Mouse (Mus musculus): ENCODE measurements at regions not wholly inside any gene's neighbourhood (a gene's known extent, or its start where the extent isn't known, plus 50 kb on each side); places are given as distances from the start of the nearest gene placed in this dataset.

DNA sequence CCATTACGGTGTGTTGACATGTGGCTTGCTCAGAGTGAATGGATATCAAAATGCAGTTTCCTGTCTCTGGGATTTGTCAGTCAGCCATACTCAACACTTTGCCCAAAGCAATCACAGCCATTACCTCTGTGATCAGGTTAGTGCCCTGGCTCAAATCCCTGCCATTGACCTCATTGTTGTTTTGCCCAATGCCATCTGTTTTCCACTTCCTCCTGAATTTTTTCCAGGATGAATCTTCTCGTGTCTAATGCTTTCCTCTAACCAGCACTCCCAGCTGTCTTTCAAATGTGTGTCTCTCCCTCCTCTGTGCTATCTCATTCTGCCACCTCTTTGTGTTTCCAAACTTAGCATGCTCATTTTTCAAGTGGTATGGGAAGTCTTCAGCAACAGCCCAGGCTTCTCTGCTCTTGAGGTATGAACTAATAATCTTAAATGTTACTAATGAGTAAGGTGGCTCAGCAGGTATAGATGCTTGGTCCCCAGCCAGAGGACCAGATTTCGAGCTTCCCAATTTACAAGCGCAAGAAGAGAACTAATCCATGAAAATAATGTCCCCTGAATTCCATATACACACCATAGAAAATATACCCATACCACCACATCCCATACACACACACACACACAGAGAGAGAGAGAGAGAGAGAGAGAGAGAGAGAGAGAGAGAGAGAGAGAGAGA lies 397.2 kb upstream of the Clnk start:
- Histone ChIP-seq H3K36me3 (ENCODE audit: control insufficient read depth in 1 of 2, insufficient read depth in 2 of 2, low read length in 2 of 2) (no peaks in the 10 kb centered on the region), H3K9me3 (replicated peaks; ENCODE audit: insufficient read depth, low read length) (no peaks in the 10 kb centered on the region), H3K27ac (ENCODE audit: control insufficient read depth, low read depth, low read length) (no peak overlapping the region), H3K79me2 (ENCODE audit: control insufficient read depth, insufficient read depth, low read length, poor library complexity) (no peaks in the 10 kb centered on the region), H3K4me3 (ENCODE audit: control insufficient read depth in 1 of 2, insufficient read depth in 1 of 2, low read depth in 2 of 2, low read length in 2 of 2) (no peak overlapping the region), H3K4me1 (ENCODE audit: control insufficient read depth in 1 of 2, insufficient read depth in 2 of 2, low read length in 2 of 2) (no peaks in the 10 kb centered on the region), H3K9ac (ENCODE audit: control insufficient read depth, low read depth, low read length, poor library complexity, severe bottlenecking) (no peak overlapping the region), H3K27me3 (ENCODE audit: control insufficient read depth in 1 of 2, insufficient read depth in 2 of 2, low read length in 2 of 2) (no peaks in the 10 kb centered on the region)
- DNase-seq (ENCODE audit: low read depth, low spot score) = no peak
- no peak for TF ChIP-seq GABPA (IDR thresholded peaks at IDR 0.05; ENCODE audit: low read depth, low read length)
- no peak for TF ChIP-seq ELF1 (IDR thresholded peaks at IDR 0.05; ENCODE audit: low read depth, low read length)
- no peak for TF ChIP-seq NRF1 (IDR thresholded peaks at IDR 0.05; ENCODE audit: insufficient read depth, low read depth, low read length, poor library complexity, severe bottlenecking)
- TF ChIP-seq MYC (IDR thresholded peaks at IDR 0.05; ENCODE audit: low read depth, low read length) = no peak

- Histone ChIP-seq H3K4me3 (ENCODE audit: control insufficient read depth in 1 of 2, insufficient read depth in 1 of 2, low read depth in 2 of 2, low read length in 2 of 2) (no peak overlapping the region), H3K27ac (ENCODE audit: control insufficient read depth, low read depth, low read length) (no peak overlapping the region), H3K4me1 (ENCODE audit: control insufficient read depth in 1 of 2, insufficient read depth in 2 of 2, low read length in 2 of 2) (no peaks in the 10 kb centered on the region), H3K79me2 (ENCODE audit: control insufficient read depth, insufficient read depth, low read length, poor library complexity) (no peaks in the 10 kb centered on the region), H3K9ac (ENCODE audit: control insufficient read depth, low read depth, low read length, poor library complexity, severe bottlenecking) (no peak overlapping the region), H3K36me3 (ENCODE audit: control insufficient read depth in 1 of 2, insufficient read depth in 2 of 2, low read length in 2 of 2) (no peaks in the 10 kb centered on the region), H3K9me3 (replicated peaks; ENCODE audit: insufficient read depth, low read length) (no peaks in the 10 kb centered on the region), H3K27me3 (ENCODE audit: control insufficient read depth in 1 of 2, insufficient read depth in 2 of 2, low read length in 2 of 2) (no peaks in the 10 kb centered on the region)
- DNase-seq (ENCODE audit: low read depth, low spot score) = no peak
- TF ChIP-seq USF1 (IDR thresholded peaks at IDR 0.05; ENCODE audit: low read depth, low read length) = no peak
- no peak for TF ChIP-seq MEF2A (IDR thresholded peaks at IDR 0.05; ENCODE audit: extremely low read depth, insufficient replicate concordance, low read depth, low read length, poor library complexity, severe bottlenecking)
- no peak for TF ChIP-seq ZC3H11A (IDR thresholded peaks at IDR 0.05; ENCODE audit: low read depth, low read length)
- no peak for TF ChIP-seq RAD21 (IDR thresholded peaks at IDR 0.05; ENCODE audit: low read depth, low read length)
- TF ChIP-seq NRF1 (IDR thresholded peaks at IDR 0.05; ENCODE audit: insufficient read depth, low read depth, low read length, poor library complexity, severe bottlenecking) = no peak
- no peak for TF ChIP-seq CTCF (IDR thresholded peaks at IDR 0.05 in 2 of 3, conservative IDR thresholded peaks at IDR 0.05 in 1 of 3; ENCODE audit: control insufficient read depth in 1 of 3, insufficient read depth in 1 of 3, low read depth in 2 of 3, low read length in 3 of 3, poor library complexity in 1 of 3, severe bottlenecking in 1 of 3)
- TF ChIP-seq MYC (IDR thresholded peaks at IDR 0.05; ENCODE audit: low read depth, low read length) = no peak
- no peak for TF ChIP-seq NELFE (IDR thresholded peaks at IDR 0.05; ENCODE audit: low read depth, low read length)
- TF ChIP-seq MXI1 (IDR thresholded peaks at IDR 0.05; ENCODE audit: low read depth, low read length) = no peak
- TF ChIP-seq GABPA (IDR thresholded peaks at IDR 0.05; ENCODE audit: low read depth, low read length) = no peak
- TF ChIP-seq ZKSCAN1 (IDR thresholded peaks at IDR 0.05; ENCODE audit: low read depth, low read length) = no peak
- no peak for TF ChIP-seq MAFK (IDR thresholded peaks at IDR 0.05; ENCODE audit: borderline replicate concordance, low read depth, low read length)
- TF ChIP-seq GATA1 (IDR thresholded peaks at IDR 0.05; ENCODE audit: low read depth, low read length) = no peak
- TF ChIP-seq RCOR1 (IDR thresholded peaks at IDR 0.05; ENCODE audit: low read depth, low read length) = no peak
Measured at GRCm38 (mm10) chr5:39267106-39267505, 390.5 kb upstream of the Clnk start.
